Mouse (Mus musculus) gastrocnemius, adult 18-20 months (tissue): ENCODE results near the gene Sh3rf3. TPM values are rescaled to one million over a fixed set of nuclear protein-coding genes. Genes with fewer than 3 reads are reported as not detected.
"Not testable (repeated sequence)": the region's sequence is repeated elsewhere in the genome, so short reads cannot be mapped to it uniquely, and the experiment has no call there.

ENCODE experiments used
- DNase-seq: peaks from one replicate; pipeline ENCODE4 v3.0.0; 2021; ENCODE audit warnings: low spot score
- total RNA-seq, 2 experiments: library from RNA; stranded (reverse); gene quantifications; 2 replicates each; pipeline ENCODE4 v1.2.3; 2021

Sh3rf3 gene
- total RNA-seq, 2 experiments from 2014 or later: 0.41 to 0.64 TPM

GRCm38 (mm10) chr10:58981674-58982329 lies 168.6 kb downstream of the Sh3rf3 start:
- no peak for DNase-seq

GRCm38 (mm10) chr10:58982546-58983154 lies 169.5 kb downstream of the Sh3rf3 start:
- DNase-seq: no peak

GRCm38 (mm10) chr10:58991611-58992010 lies 178.5 kb downstream of the Sh3rf3 start:
- no peak for DNase-seq

- DNase-seq: no peak
These were observed 181.6 kb downstream of the Sh3rf3 start for GRCm38 (mm10) chr10:58994726-58995125.

GRCm38 (mm10) chr10:58995132-58995531 lies 182.0 kb downstream of the Sh3rf3 start:
- no peak for DNase-seq

- DNase-seq: no peak
These were observed 189.2 kb downstream of the Sh3rf3 start for GRCm38 (mm10) chr10:59002361-59002760.

GRCm38 (mm10) chr10:59011415-59011814 lies 198.3 kb downstream of the Sh3rf3 start:
- DNase-seq: no peak

GRCm38 (mm10) chr10:59013618-59014017 lies 200.5 kb downstream of the Sh3rf3 start:
- no peak for DNase-seq

GRCm38 (mm10) chr10:59019302-59019973 lies 206.3 kb downstream of the Sh3rf3 start:
- no peak for DNase-seq

GRCm38 (mm10) chr10:59050434-59050833 lies 237.3 kb downstream of the Sh3rf3 start:
- DNase-seq: no peak

GRCm38 (mm10) chr10:59056294-59056693 lies 243.1 kb downstream of the Sh3rf3 start:
- no peak for DNase-seq

GRCm38 (mm10) chr10:59066804-59067203 lies 253.6 kb downstream of the Sh3rf3 start:
- no peak for DNase-seq

GRCm38 (mm10) chr10:59072827-59073226 lies 259.7 kb downstream of the Sh3rf3 start:
- DNase-seq: no peak

GRCm38 (mm10) chr10:59076681-59077080 lies 263.5 kb downstream of the Sh3rf3 start:
- DNase-seq: no peak

- peak; percentile 12 for DNase-seq
These were observed 264.8 kb downstream of the Sh3rf3 start for GRCm38 (mm10) chr10:59077909-59078308.

- no peak for DNase-seq
These were observed 272.4 kb downstream of the Sh3rf3 start for GRCm38 (mm10) chr10:59085604-59086003.

GRCm38 (mm10) chr10:59086578-59086977 lies 273.4 kb downstream of the Sh3rf3 start:
- no peak for DNase-seq

- no peak for DNase-seq
These were observed 276.9 kb downstream of the Sh3rf3 start for GRCm38 (mm10) chr10:59089861-59090621.

- DNase-seq: no peak
These were observed 277.4 kb downstream of the Sh3rf3 start for GRCm38 (mm10) chr10:59090622-59090971.

- no peak for DNase-seq
These were observed 278.4 kb downstream of the Sh3rf3 start for GRCm38 (mm10) chr10:59091556-59091955.

GRCm38 (mm10) chr10:59091988-59092387 lies 278.8 kb downstream of the Sh3rf3 start:
- DNase-seq: no peak

- not testable (repeated sequence) for DNase-seq
These were observed 289.9 kb downstream of the Sh3rf3 start for GRCm38 (mm10) chr10:59103076-59103475.
